Mouse (Mus musculus) C2C12 (cell line): Measurements from ENCODE around the gene Fxyd6. TPM values are rescaled to one million over a fixed set of nuclear protein-coding genes. Genes with fewer than 3 reads are reported as not detected.

Source experiments
- H3K27me3 ChIP-seq: one replicate; pipeline ENCODE4 v1.6.1; 2011; ENCODE audit not compliant: control insufficient read depth, insufficient read depth, insufficient read length
- H3K36me3 ChIP-seq: one replicate; pipeline ENCODE4 v1.6.1; 2011; ENCODE audit not compliant: control insufficient read depth, insufficient read depth
- H3K4me3 ChIP-seq: one replicate; pipeline ENCODE4 v1.5.1; 2011; ENCODE audit warnings: mild to moderate bottlenecking, control low read depth; ENCODE audit not compliant: poor library complexity, insufficient read depth, severe bottlenecking
- H3K79me2 ChIP-seq: one replicate; pipeline ENCODE4 v1.6.1; 2011; ENCODE audit not compliant: control insufficient read depth, insufficient read depth
- H3K79me3 ChIP-seq: one replicate; pipeline ENCODE4 v1.6.1; 2011; ENCODE audit warnings: low read depth, control low read depth
- H3ac ChIP-seq: one replicate; pipeline ENCODE3; 2011; ENCODE audit warnings: low read depth; ENCODE audit not compliant: control insufficient read depth, insufficient read length
- CEBPB ChIP-seq: IDR thresholded peaks from one replicate; pipeline ENCODE4 v1.6.1; 2011; ENCODE audit warnings: low read depth, mild to moderate bottlenecking, control low read depth, moderate library complexity
- CTCF ChIP-seq: IDR thresholded peaks from one replicate; pipeline ENCODE4 v1.5.1; 2011; ENCODE audit not compliant: control insufficient read depth, insufficient read depth, insufficient read length
- FOSL1 ChIP-seq: IDR thresholded peaks from one replicate; pipeline ENCODE4 v1.8.0; 2011; ENCODE audit warnings: mild to moderate bottlenecking, low read length; ENCODE audit not compliant: poor library complexity, insufficient read depth, severe bottlenecking
- MAX ChIP-seq: IDR thresholded peaks from one replicate; pipeline ENCODE4 v1.6.1; 2011; ENCODE audit warnings: mild to moderate bottlenecking, control low read depth
- MYOD1 ChIP-seq: IDR thresholded peaks from one replicate; pipeline ENCODE4 v1.6.1; 2011; ENCODE audit warnings: low read depth; ENCODE audit not compliant: control insufficient read depth, insufficient read length
- MYOG ChIP-seq: IDR thresholded peaks from one replicate; pipeline ENCODE4 v1.6.1; 2011; ENCODE audit not compliant: control insufficient read depth, insufficient read length; ENCODE audit errors: extremely low read depth
- USF1 ChIP-seq: IDR thresholded peaks from one replicate; pipeline ENCODE4 v1.6.1; 2011; ENCODE audit warnings: low read depth, mild to moderate bottlenecking, control low read depth, moderate library complexity
- long read RNA-seq, 2 experiments: library from polyadenylated mRNA; unstranded; transcript quantifications; one replicate each; pipeline ENCODE4 v2.0.0; 2019 to 2020
- polyA plus RNA-seq: library from polyadenylated mRNA; unstranded; fragments of >200 nt; fragmentation: generic; extraction: Trizol; gene quantifications from one replicate; pipeline ENCODE4 v1.2.1, GENCODE M21; 2012; ENCODE audit warnings: missing spikeins

Gene Fxyd6
- not detected for polyA plus RNA-seq
- long read RNA-seq, experiment 1: 0 reads
- long read RNA-seq, experiment 2: 0 reads

DNA sequence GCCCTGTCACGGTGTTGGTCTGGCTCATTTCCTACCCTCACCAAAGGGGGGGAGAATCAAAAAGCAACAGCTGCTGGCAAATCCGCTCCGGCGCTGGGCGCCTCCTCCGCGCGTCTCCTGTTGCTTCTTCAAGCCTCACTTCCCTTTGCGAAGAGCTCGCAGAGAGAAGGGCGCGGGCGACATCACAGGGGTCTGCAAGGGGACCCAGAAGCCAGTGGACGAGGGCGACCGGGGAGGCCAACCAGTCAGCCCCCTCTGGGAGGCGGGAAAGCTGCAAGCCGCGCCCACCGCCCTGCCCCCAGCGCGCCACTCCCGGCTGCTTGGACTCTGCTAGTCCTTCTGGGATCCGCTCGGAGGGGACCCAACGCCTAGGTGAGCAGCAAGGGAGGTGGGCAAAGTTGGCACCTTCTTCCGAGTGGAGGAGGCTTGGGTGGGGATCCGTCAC lies at the start of gene Fxyd6:
TSS of gene Fxyd6 (plus strand) at position 69 of the 445 bp plus-strand sequence.
- no peaks in the 10 kb centered on the region for H3K79me2 ChIP-seq

DNA sequence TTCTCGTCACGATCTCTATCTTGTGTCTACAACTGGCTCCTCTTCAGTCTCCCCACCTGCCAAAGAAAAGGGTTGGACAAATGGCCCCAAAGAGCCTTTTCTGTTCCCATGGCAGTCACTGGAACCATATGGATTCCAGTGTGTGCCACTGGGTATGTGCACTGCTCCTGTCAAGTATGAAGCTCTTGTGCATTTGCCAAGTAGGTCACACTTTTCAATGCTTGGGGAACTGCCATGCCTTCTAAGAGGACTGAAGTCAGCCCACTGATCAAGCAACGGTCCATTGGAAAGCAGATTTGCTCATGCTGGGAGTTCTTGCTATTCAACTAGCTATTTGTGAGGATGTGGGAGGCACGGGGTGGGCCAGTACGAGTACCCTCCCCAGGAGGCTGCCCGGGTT lies 48.5 kb upstream of the Fxyd6 start:
- no peak for TF ChIP-seq MYOD1
- TF ChIP-seq MAX: no peak
- no peak for TF ChIP-seq USF1
- no peak for TF ChIP-seq CTCF
- TF ChIP-seq FOSL1: no peak
- TF ChIP-seq MYOG: no peak
- no peak for TF ChIP-seq CEBPB
- Histone ChIP-seq H3K79me2 (no peaks in the 10 kb centered on the region), H3K27me3 (peaks cover 6% of the 10 kb centered on the region), H3K4me3 (no peak overlapping the region), H3ac (no peak overlapping the region), H3K79me3 (no peaks in the 10 kb centered on the region), H3K36me3 (no peaks in the 10 kb centered on the region)

More for the DNA sequence above, at the start of gene Fxyd6:
- no peak within 1 kb of the TSS for H3ac ChIP-seq
- TF ChIP-seq FOSL1 (no peak), CTCF (no peak), MAX (no peak), CEBPB (no peak), USF1 (no peak)
- H3K36me3 ChIP-seq: no peaks in the 10 kb centered on the region
- no peaks in the 10 kb centered on the region for H3K79me3 ChIP-seq
- peaks cover 38% of the 10 kb centered on the region for H3K27me3 ChIP-seq
- no peak within 1 kb of the TSS for H3K4me3 ChIP-seq

DNA sequence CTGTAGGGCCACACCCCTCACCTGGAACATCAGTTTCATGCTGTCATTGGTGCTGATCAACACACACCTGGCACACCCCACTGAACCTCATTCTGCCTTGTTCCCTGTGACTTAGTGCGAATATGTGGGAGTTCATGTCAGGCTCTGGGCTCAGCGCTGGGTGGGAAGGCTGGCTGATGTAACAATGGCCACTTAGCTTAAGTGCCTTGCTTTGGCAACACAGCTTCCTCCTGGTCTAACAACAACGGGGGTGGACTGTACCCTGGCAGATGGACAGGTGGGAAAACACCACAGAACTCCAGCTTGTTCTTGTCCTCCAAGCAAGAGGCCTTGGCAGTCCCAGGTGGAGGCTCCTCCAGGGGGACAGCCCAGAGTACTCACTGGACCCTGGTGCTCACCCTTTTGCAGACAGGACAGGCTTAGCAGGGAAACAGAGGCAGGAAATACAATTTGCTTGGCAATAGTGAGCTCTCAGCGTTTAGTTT lies 48.0 kb upstream of the Fxyd6 start:
- Histone ChIP-seq H3K79me2 (no peaks in the 10 kb centered on the region), H3K36me3 (no peaks in the 10 kb centered on the region), H3K4me3 (no peak overlapping the region), H3K27me3 (peaks cover 6% of the 10 kb centered on the region), H3K79me3 (no peaks in the 10 kb centered on the region), H3ac (no peak overlapping the region)
- TF ChIP-seq USF1 (no peak), CTCF (no peak), MAX (no peak), MYOD1 (no peak), CEBPB (no peak), MYOG (no peak), FOSL1 (no peak)

DNA sequence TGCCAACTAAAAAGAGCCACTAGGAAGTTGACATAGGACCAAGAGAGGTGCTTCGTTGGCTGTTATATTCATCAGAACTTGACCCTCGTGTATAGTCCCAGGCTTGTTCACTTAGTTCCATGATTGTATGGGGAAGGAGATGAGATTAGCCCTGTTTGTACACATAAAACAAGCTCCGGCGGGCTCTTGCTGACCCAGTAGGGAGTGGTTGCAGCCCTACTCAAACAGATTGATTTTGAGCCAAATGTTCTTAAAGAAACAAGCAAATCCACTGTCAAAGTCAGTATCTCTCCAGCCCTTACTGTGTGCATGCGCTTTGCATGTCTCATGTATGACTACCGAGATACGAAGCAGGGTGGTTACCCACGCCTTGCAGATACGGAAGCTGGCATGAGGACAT lies 43.6 kb upstream of the Fxyd6 start:
- Histone ChIP-seq H3K79me2 (no peaks in the 10 kb centered on the region), H3K79me3 (no peaks in the 10 kb centered on the region), H3K4me3 (no peak overlapping the region), H3K36me3 (no peaks in the 10 kb centered on the region), H3ac (no peak overlapping the region), H3K27me3 (peaks cover 6% of the 10 kb centered on the region)
- TF ChIP-seq MYOD1 (no peak), MAX (no peak), USF1 (no peak), CTCF (no peak), FOSL1 (no peak), MYOG (no peak), CEBPB (no peak)

DNA sequence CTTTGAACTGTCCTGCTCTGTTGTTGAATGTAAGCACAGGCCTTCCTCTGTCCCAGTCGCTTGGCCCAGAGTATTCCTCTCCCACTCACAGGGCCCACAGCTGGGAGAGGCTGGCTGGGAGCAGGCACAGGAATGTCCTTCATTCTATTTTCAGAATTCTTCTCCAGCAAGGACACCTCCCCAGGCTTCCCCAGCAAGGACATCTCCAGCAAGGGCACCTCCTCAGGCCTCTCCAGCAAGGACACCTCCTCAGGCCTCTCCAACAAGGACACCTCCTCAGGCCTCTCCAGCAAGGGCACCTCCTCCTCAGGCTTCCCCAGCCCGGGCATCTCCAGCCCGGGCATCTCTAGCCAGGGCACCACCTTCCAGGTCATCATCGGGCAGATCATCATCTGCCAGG lies 41.7 kb upstream of the Fxyd6 start:
- Histone ChIP-seq H3ac (no peak overlapping the region), H3K36me3 (no peaks in the 10 kb centered on the region), H3K27me3 (peaks cover 7% of the 10 kb centered on the region), H3K4me3 (no peak overlapping the region), H3K79me3 (no peaks in the 10 kb centered on the region), H3K79me2 (no peaks in the 10 kb centered on the region)
- TF ChIP-seq CTCF: no peak
- TF ChIP-seq MYOG: no peak
- TF ChIP-seq CEBPB: no peak
- TF ChIP-seq MYOD1: no peak
- TF ChIP-seq FOSL1: no peak
- TF ChIP-seq MAX: no peak
- TF ChIP-seq USF1: no peak

DNA sequence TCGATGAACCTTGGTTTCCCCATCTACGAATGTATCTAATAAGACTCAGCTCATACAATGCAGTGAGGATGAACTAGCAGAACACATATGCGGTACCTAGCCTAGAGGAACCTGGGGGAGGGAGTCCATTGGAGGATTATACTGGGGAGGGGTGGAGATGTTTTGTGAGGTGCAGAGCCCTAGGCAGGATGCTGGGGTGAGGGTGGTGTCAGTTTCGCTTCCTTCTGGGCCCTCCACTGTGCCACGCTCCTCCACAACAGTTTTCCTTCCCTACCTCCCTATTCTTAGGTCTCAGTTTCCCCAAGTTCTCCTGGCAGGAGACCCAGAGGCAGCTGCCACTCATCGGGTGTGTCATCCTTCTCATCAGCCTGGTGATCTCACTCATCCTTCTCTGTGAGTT lies 40.4 kb upstream of the Fxyd6 start:
- no peak overlapping the region for H3ac ChIP-seq
- H3K4me3 ChIP-seq: no peak overlapping the region
- TF ChIP-seq MAX (no peak), MYOG (no peak), FOSL1 (no peak), USF1 (no peak), CTCF (no peak)

More for the DNA sequence above, 40.4 kb upstream of the Fxyd6 start:
- no peaks in the 10 kb centered on the region for H3K79me2 ChIP-seq
- H3K36me3 ChIP-seq: no peaks in the 10 kb centered on the region
- peaks cover 7% of the 10 kb centered on the region for H3K27me3 ChIP-seq
- H3K79me3 ChIP-seq: no peaks in the 10 kb centered on the region
